ENCODE assay signal across 18 mouse cellular contexts in genomic region chr12:9165367-9165940, GRCm38 (mm10).
A peak's percentile ranks its signal among the peaks of the same experiment; 100 is the strongest.
DNase-seq lines count a peak whose midpoint lies in the region; ATAC-seq and TF ChIP-seq lines count a peak whose summit lies in the region.
"Had no signal": no experiment of that assay in that cellular context is flagged by ENCODE, and none has a peak within 500 bp of the region (broad histone marks: within the 10 kb centered on the region; RNA-seq: fewer than 3 reads in every experiment).

No protein-coding gene starts in this region.

- 75% methylated on average over 4 of the region's 4 CpGs for WGBS in kidney, adult 2 months
- 87% methylated on average over 4 of the region's 4 CpGs for WGBS in limb, embryonic 10.5 days
- 82% methylated on average over 4 of the region's 4 CpGs for WGBS in kidney, embryonic 14.5 days

- peak; percentile 4 to 21 for DNase-seq in frontal cortex, adult 2 months (ENCODE audit: extremely low spot score in 1 of 2, low spot score in 1 of 2)
- no peak for DNase-seq in frontal cortex, postnatal 14 days (ENCODE audit: low spot score in 2 of 2)
- DNase-seq in kidney, adult 2 months: peak; percentile 11
- no peak for DNase-seq in kidney, adult 11 months
- DNase-seq in heart, postnatal 14 days: peak; percentile 20 to 34
- DNase-seq in lung, postnatal 4 days: peak; percentile 55 to 77
- DNase-seq in limb, embryonic 10.5 days (ENCODE audit: low spot score): no peak
- DNase-seq: cerebellum, adult 11 months had no signal

- H3K27ac ChIP-seq in kidney, adult 2 months (ENCODE audit: insufficient read depth, low read depth, low read length): no peak overlapping the region
- H3K27ac ChIP-seq in limb, embryonic 10.5 days: no peak overlapping the region
- no peak overlapping the region for H3K27ac ChIP-seq in kidney, embryonic 14.5 days (ENCODE audit: low read depth, low read length)
- H3K27ac ChIP-seq: embryonic facial prominence, embryonic 15.5 days; heart, embryonic 13.5 days; hindbrain, embryonic 14.5 days; midbrain, embryonic 13.5 days; neural tube, embryonic 12.5 days had no signal

- no peaks in the 10 kb centered on the region for H3K27me3 ChIP-seq in kidney, adult 2 months (replicated peaks; ENCODE audit: control insufficient read depth, insufficient read depth, low read length)
- H3K27me3 ChIP-seq in limb, embryonic 10.5 days (ENCODE audit: low read depth, poor library complexity, severe bottlenecking): peaks cover 17% of the 10 kb centered on the region
- H3K27me3 ChIP-seq in kidney, embryonic 14.5 days (ENCODE audit: control insufficient read depth, insufficient read depth, low read length): no peaks in the 10 kb centered on the region
- H3K27me3 ChIP-seq: embryonic facial prominence, embryonic 15.5 days; heart, embryonic 13.5 days; midbrain, embryonic 13.5 days; neural tube, embryonic 12.5 days had no signal

- no peak for ATAC-seq in kidney, embryonic 14.5 days (ENCODE audit: low FRiP score, low TSS enrichment)
- ATAC-seq: activated CD4-positive, CD25-positive, alpha-beta regulatory T cell, adult 4 months; CD4-positive, CD25-positive, alpha-beta regulatory T cell, adult 4 months; intestine, postnatal 0 days had no signal

- H3K4me1 ChIP-seq in kidney, adult 2 months (ENCODE audit: control insufficient read depth, insufficient read depth, low read length): no peaks in the 10 kb centered on the region
- peaks cover 12% of the 10 kb centered on the region for H3K4me1 ChIP-seq in limb, embryonic 10.5 days
- no peaks in the 10 kb centered on the region for H3K4me1 ChIP-seq in kidney, embryonic 14.5 days (ENCODE audit: control insufficient read depth, insufficient read depth, low read length)
- H3K4me1 ChIP-seq: midbrain, embryonic 13.5 days; neural tube, embryonic 12.5 days had no signal

- no peak for TF ChIP-seq POLR2A in kidney, adult 2 months (IDR thresholded peaks at IDR 0.05; ENCODE audit: low read depth, low read length)

- H3K4me2 ChIP-seq in kidney, embryonic 14.5 days (replicated peaks; ENCODE audit: low read depth, low read length): no peak overlapping the region
- H3K4me2 ChIP-seq: embryonic facial prominence, embryonic 15.5 days; heart, embryonic 13.5 days; hindbrain, embryonic 14.5 days; liver, embryonic 11.5 days; midbrain, embryonic 13.5 days; neural tube, embryonic 12.5 days had no signal

- TF ChIP-seq CTCF in kidney, adult 2 months (conservative IDR thresholded peaks at IDR 0.05; ENCODE audit: insufficient read depth, insufficient read length, low read depth, low read length): no peak

- H3K36me3 ChIP-seq in kidney, adult 2 months (ENCODE audit: control insufficient read depth, insufficient read depth, low read length): no peaks in the 10 kb centered on the region
- no peaks in the 10 kb centered on the region for H3K36me3 ChIP-seq in limb, embryonic 10.5 days
- no peaks in the 10 kb centered on the region for H3K36me3 ChIP-seq in kidney, embryonic 14.5 days (ENCODE audit: control insufficient read depth, insufficient read depth, low read length)
- H3K36me3 ChIP-seq: embryonic facial prominence, embryonic 15.5 days; heart, embryonic 13.5 days; midbrain, embryonic 13.5 days; neural tube, embryonic 12.5 days had no signal

- no peak overlapping the region for H3K9ac ChIP-seq in kidney, embryonic 14.5 days (ENCODE audit: low read depth, low read length)
- H3K9ac ChIP-seq: embryonic facial prominence, embryonic 15.5 days; heart, embryonic 13.5 days; hindbrain, embryonic 14.5 days; midbrain, embryonic 13.5 days; neural tube, embryonic 12.5 days had no signal

- H3K9me3 ChIP-seq in limb, embryonic 10.5 days (replicated peaks): no peaks in the 10 kb centered on the region
- H3K9me3 ChIP-seq in kidney, embryonic 14.5 days (ENCODE audit: control insufficient read depth, low read length): no peaks in the 10 kb centered on the region
- H3K9me3 ChIP-seq: embryonic facial prominence, embryonic 15.5 days; heart, embryonic 13.5 days; midbrain, embryonic 13.5 days; neural tube, embryonic 12.5 days had no signal

- H3K4me3 ChIP-seq in kidney, adult 2 months (ENCODE audit: insufficient read depth, low read depth, low read length): no peak overlapping the region
- no peak overlapping the region for H3K4me3 ChIP-seq in limb, embryonic 10.5 days
- no peak overlapping the region for H3K4me3 ChIP-seq in kidney, embryonic 14.5 days (ENCODE audit: low read length)
- H3K4me3 ChIP-seq: embryonic facial prominence, embryonic 15.5 days; heart, embryonic 13.5 days; midbrain, embryonic 13.5 days; neural tube, embryonic 12.5 days had no signal

- intact Hi-C loops in heart, postnatal 14 days (cut with DNase I): loop anchor here (5.0 to 10.0 kb wide), 3 partner anchors 113 to 1057 kb away; partner anchors contain the start of gene Osr1

Comparison
In these comparisons a context has a peak if more than half of its experiments do, and no peak if none do; other contexts are left out.
1. DNase-seq: peak in frontal cortex, adult 2 months (2 of 2), kidney, adult 2 months (single experiment), heart, postnatal 14 days (2 of 2) and lung, postnatal 4 days (2 of 2); none in frontal cortex, postnatal 14 days (0 of 2), kidney, adult 11 months (single experiment) and limb, embryonic 10.5 days (single experiment).